Mouse (Mus musculus): ENCODE measurements around the gene Nsg2. TPM values are rescaled to one million over a fixed set of nuclear protein-coding genes. Genes with fewer than 3 reads are reported as not detected.

Gene Nsg2
- polyA plus RNA-seq, 1 experiment = 1.7 TPM

- no peak for DNase-seq
- no peaks in the 10 kb centered on the region for H3K4me1 ChIP-seq (ENCODE audit: control insufficient read depth, insufficient read depth, low read length)
- 62% methylated on average over 4 of the region's 4 CpGs for WGBS
- no peak overlapping the region for H3K4me3 ChIP-seq (replicated peaks; ENCODE audit: extremely low read depth, low read depth, low read length)
- no peak for TF ChIP-seq CTCF (IDR thresholded peaks at IDR 0.05; ENCODE audit: insufficient read depth, low read length)
- no peak for TF ChIP-seq POLR2A (IDR thresholded peaks at IDR 0.05; ENCODE audit: borderline replicate concordance, extremely low read depth, low read depth, low read length)
Measured at GRCm38 (mm10) chr11:32031396-32031795, 31.1 kb downstream of the Nsg2 start.

DNA sequence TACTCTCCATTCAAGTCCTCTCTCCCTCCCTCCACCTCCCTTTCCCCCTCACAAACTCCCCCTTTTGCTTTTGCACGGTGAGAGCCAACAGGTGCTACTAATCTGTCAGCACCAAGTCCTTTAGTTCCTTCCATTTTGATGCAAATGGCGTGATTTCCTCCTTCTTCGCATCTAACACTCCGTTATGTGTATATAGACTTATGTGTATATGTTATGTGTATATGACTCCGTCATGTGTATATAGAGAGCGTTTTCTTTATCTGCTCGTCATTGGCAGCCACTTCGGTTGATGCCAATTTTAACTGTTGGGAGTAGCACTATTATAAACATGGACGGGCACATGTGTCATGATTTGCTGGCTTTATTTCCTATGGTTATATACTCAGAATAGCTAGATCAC is 31.8 kb downstream of the Nsg2 start:
- Histone ChIP-seq H3K4me3 (replicated peaks; ENCODE audit: extremely low read depth, low read depth, low read length) (no peak overlapping the region), H3K4me1 (ENCODE audit: control insufficient read depth, insufficient read depth, low read length) (no peaks in the 10 kb centered on the region)
- DNase-seq = no peak
- TF ChIP-seq CTCF (IDR thresholded peaks at IDR 0.05; ENCODE audit: insufficient read depth, low read length) (no peak), POLR2A (IDR thresholded peaks at IDR 0.05; ENCODE audit: borderline replicate concordance, extremely low read depth, low read depth, low read length) (no peak)
- WGBS = 41% methylated on average over 9 of the region's 9 CpGs

GRCm38 (mm10) chr11:32035831-32036230 is 35.6 kb downstream of the Nsg2 start:
- TF ChIP-seq CTCF (IDR thresholded peaks at IDR 0.05; ENCODE audit: insufficient read depth, low read length) (no peak), POLR2A (IDR thresholded peaks at IDR 0.05; ENCODE audit: borderline replicate concordance, extremely low read depth, low read depth, low read length) (no peak)
- H3K4me1 ChIP-seq (ENCODE audit: control insufficient read depth, insufficient read depth, low read length) = no peaks in the 10 kb centered on the region
- 78% methylated on average over 5 of the region's 5 CpGs for WGBS
- no peak for DNase-seq
- H3K4me3 ChIP-seq (replicated peaks; ENCODE audit: extremely low read depth, low read depth, low read length) = no peak overlapping the region

DNA sequence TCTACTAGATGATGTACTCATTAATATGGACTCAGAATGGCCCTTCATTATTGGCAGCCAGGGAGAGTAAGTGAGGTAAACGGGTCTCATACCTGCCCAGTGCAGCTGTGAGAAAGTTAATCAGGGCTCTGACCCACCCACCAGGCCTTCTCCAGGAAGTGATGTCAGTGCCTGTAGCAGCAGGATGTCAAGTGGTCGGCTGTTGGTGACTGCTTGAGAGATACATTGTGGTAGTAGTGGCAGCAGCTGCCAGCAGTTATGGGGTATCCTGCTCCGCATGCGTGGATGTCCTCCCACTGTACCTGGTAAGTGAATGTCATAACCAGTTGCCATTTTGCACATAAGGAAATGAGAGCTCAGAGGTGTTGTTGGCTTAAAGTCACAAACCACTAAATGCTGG is 39.4 kb downstream of the Nsg2 start:
- no peaks in the 10 kb centered on the region for H3K4me1 ChIP-seq (ENCODE audit: control insufficient read depth, insufficient read depth, low read length)
- 47% methylated on average over 4 of the region's 4 CpGs for WGBS
- H3K4me3 ChIP-seq (replicated peaks; ENCODE audit: extremely low read depth, low read depth, low read length) = no peak overlapping the region
- TF ChIP-seq POLR2A (IDR thresholded peaks at IDR 0.05; ENCODE audit: borderline replicate concordance, extremely low read depth, low read depth, low read length) (no peak), CTCF (IDR thresholded peaks at IDR 0.05; ENCODE audit: insufficient read depth, low read length) (no peak)
- DNase-seq = no peak

- no peak for DNase-seq
- Histone ChIP-seq H3K4me3 (replicated peaks; ENCODE audit: extremely low read depth, low read depth, low read length) (no peak overlapping the region), H3K4me1 (ENCODE audit: control insufficient read depth, insufficient read depth, low read length) (no peaks in the 10 kb centered on the region)
- 79% methylated on average over 11 of the region's 11 CpGs for WGBS
- TF ChIP-seq CTCF (IDR thresholded peaks at IDR 0.05; ENCODE audit: insufficient read depth, low read length) (no peak), POLR2A (IDR thresholded peaks at IDR 0.05; ENCODE audit: borderline replicate concordance, extremely low read depth, low read depth, low read length) (no peak)
Measured at GRCm38 (mm10) chr11:32057389-32057788, 57.1 kb downstream of the Nsg2 start.

GRCm38 (mm10) chr11:32057861-32058260 is 57.6 kb downstream of the Nsg2 start:
- Histone ChIP-seq H3K4me1 (ENCODE audit: control insufficient read depth, insufficient read depth, low read length) (no peaks in the 10 kb centered on the region), H3K4me3 (replicated peaks; ENCODE audit: extremely low read depth, low read depth, low read length) (no peak overlapping the region)
- TF ChIP-seq POLR2A (IDR thresholded peaks at IDR 0.05; ENCODE audit: borderline replicate concordance, extremely low read depth, low read depth, low read length) (no peak), CTCF (IDR thresholded peaks at IDR 0.05; ENCODE audit: insufficient read depth, low read length) (no peak)
- no peak for DNase-seq
- WGBS = 87% methylated on average over 13 of the region's 13 CpGs

DNA sequence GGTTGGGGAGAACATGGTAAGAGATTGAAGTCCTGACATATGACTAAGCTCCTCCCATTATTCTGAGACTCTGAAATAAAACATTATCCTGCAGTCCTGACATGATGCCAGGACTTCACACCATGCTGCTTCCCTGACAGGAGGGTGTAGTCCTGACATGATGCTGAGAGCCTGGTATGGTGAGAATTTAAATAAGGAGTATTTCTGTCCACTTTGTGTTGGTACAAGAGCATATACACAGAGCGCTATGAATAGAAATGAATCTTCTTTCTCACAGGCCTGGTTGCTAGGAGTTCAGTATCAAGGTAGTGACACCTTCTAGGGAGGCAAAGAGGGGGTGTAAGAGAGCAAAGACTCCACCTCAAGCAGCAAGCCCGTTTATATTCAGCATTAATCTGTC is 60.8 kb downstream of the Nsg2 start:
- 62% methylated on average over 2 of the region's 2 CpGs for WGBS
- no peak overlapping the region for H3K4me3 ChIP-seq (replicated peaks; ENCODE audit: extremely low read depth, low read depth, low read length)
- no peaks in the 10 kb centered on the region for H3K4me1 ChIP-seq (ENCODE audit: control insufficient read depth, insufficient read depth, low read length)
- TF ChIP-seq POLR2A (IDR thresholded peaks at IDR 0.05; ENCODE audit: borderline replicate concordance, extremely low read depth, low read depth, low read length) (no peak), CTCF (IDR thresholded peaks at IDR 0.05; ENCODE audit: insufficient read depth, low read length) (no peak)
- DNase-seq = no peak

GRCm38 (mm10) chr11:32061874-32062273 is 61.6 kb downstream of the Nsg2 start:
- TF ChIP-seq CTCF (IDR thresholded peaks at IDR 0.05; ENCODE audit: insufficient read depth, low read length) (no peak), POLR2A (IDR thresholded peaks at IDR 0.05; ENCODE audit: borderline replicate concordance, extremely low read depth, low read depth, low read length) (no peak)
- DNase-seq = no peak
- 69% methylated on average over 10 of the region's 10 CpGs for WGBS
- Histone ChIP-seq H3K4me3 (replicated peaks; ENCODE audit: extremely low read depth, low read depth, low read length) (no peak overlapping the region), H3K4me1 (ENCODE audit: control insufficient read depth, insufficient read depth, low read length) (no peaks in the 10 kb centered on the region)

DNA sequence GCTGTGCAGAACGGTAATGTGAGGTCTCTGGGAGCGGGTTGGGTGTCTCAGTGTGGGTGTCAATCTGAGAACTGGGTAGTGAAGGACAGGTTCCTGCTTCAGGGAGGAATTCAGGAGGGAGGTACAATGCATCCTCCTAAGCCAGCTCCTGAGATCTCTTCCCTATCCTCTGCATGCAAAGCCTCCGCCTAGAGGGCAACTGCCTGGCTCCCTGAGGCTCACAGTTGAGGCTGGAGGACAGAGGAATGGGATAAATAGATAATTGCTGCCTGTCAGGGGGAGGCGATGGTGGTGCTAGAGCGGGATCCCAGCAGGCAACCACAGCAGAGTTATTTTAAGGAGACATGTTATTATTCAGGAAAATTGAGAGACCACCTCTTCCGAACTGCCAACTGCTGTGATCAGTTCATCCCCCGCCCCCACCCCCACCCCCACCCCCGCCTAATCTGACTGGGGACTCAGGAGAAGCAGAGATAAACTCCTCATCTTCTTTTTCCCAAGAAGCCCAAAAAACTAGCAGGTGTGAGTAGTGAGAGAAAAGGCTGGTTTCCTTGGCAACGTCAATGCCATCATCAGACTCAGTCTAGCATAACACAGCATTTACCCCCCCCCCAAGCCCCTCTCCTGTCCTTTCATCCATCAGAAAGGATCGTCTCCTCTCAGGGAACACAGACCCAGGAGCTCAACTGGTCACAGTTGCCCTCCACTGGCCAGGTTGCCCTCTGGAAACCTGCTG is 63.7 kb downstream of the Nsg2 start:
- Histone ChIP-seq H3K4me3 (replicated peaks; ENCODE audit: extremely low read depth, low read depth, low read length) (no peak overlapping the region), H3K4me1 (ENCODE audit: control insufficient read depth, insufficient read depth, low read length) (no peaks in the 10 kb centered on the region)
- TF ChIP-seq POLR2A (IDR thresholded peaks at IDR 0.05; ENCODE audit: borderline replicate concordance, extremely low read depth, low read depth, low read length) (no peak), CTCF (IDR thresholded peaks at IDR 0.05; ENCODE audit: insufficient read depth, low read length) (no peak)
- no peak for DNase-seq
- WGBS = 42% methylated on average over 10 of the region's 10 CpGs

DNA sequence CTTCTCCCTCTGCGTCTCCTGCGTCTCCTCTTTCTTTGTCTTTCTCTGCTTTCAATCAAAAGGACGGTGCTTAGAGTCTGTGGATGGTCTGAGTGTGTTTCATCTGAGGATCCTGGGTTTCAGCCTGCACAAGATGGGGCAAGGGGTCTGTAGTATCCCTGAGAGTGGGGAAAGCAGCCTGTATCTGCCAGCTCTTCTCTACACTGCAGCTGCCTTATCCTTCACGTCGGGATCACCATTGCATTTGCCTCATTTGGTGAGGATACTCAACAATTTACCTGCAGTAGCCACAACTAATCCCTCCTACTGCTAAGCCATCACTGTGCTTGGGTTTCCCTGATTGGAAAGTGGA is 64.2 kb downstream of the Nsg2 start:
- Histone ChIP-seq H3K4me1 (ENCODE audit: control insufficient read depth, insufficient read depth, low read length) (no peaks in the 10 kb centered on the region), H3K4me3 (replicated peaks; ENCODE audit: extremely low read depth, low read depth, low read length) (no peak overlapping the region)
- TF ChIP-seq POLR2A (IDR thresholded peaks at IDR 0.05; ENCODE audit: borderline replicate concordance, extremely low read depth, low read depth, low read length) (no peak), CTCF (IDR thresholded peaks at IDR 0.05; ENCODE audit: insufficient read depth, low read length) (no peak)
- 51% methylated on average over 5 of the region's 5 CpGs for WGBS
- no peak for DNase-seq
